Mouse (Mus musculus): ENCODE results near the gene Serpina3f. TPM values are rescaled to one million over a fixed set of nuclear protein-coding genes. Genes with fewer than 3 reads are reported as not detected.
"Not testable (repeated sequence)": the region's sequence is repeated elsewhere in the genome, so short reads cannot be mapped to it uniquely, and the experiment has no call there.

Serpina3f gene
- total RNA-seq (2014; fragmentation: Nextera tagmentation), result 0.82 and 1.6 TPM in 2 replicates
- total RNA-seq (2017), result 0.11 and 1.9 TPM in 2 replicates

DNA sequence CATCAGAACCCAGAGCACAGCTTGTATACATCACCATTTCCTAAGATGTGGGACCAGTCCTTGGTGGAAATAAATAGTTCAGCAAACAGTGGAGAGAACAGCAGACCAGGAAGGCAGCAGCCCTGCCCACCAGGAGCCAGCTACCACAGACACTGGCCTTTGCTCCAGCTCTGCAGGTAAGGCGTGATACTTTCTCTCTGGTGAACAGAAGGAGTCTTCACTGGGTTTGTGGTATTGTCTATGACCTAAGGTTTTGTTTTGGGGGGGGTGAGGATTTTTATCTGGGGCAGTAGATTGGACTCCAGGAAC lies at the start of gene Serpina3f:
TSS of gene Serpina3f (plus strand) at position 100 of the 309 bp plus-strand sequence.
- ATAC-seq (replicated peaks; ENCODE audit: low FRiP score, low TSS enrichment, poor library complexity, severe bottlenecking), result no peak

- ATAC-seq (replicated peaks; ENCODE audit: low FRiP score, low TSS enrichment, poor library complexity, severe bottlenecking), result no peak
Measured at GRCm38 (mm10) chr12:104174747-104175146, 39.6 kb upstream of the Serpina3f start.

DNA sequence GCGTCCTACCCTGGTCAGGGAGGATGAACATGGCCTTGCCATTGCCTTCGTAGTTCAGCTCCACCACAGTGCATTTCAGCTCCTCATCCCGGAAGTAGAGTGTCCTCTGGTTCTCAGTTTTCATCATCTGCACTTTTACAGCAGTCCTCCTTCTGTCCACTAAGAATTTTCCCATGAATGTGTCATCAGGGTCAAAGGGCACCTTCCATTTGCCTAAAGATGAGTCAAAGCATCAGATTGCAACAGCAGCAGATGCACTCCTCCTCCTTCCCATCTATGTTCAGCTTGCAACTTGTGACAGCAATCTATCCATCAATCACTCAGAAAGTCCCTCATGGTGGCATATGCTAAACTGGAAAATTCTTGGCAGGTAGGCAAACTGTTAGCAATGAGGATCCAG lies 38.7 kb upstream of the Serpina3f start:
- no peak for ATAC-seq (replicated peaks; ENCODE audit: low FRiP score, low TSS enrichment, poor library complexity, severe bottlenecking)

GRCm38 (mm10) chr12:104178577-104178976 lies 35.8 kb upstream of the Serpina3f start:
- ATAC-seq (replicated peaks; ENCODE audit: low FRiP score, low TSS enrichment, poor library complexity, severe bottlenecking), result no peak

- no peak for ATAC-seq (replicated peaks; ENCODE audit: low FRiP score, low TSS enrichment, poor library complexity, severe bottlenecking)
Measured at GRCm38 (mm10) chr12:104178987-104179386, 35.4 kb upstream of the Serpina3f start.

GRCm38 (mm10) chr12:104185046-104185445 lies 29.3 kb upstream of the Serpina3f start:
- no peak for ATAC-seq (replicated peaks; ENCODE audit: low FRiP score, low TSS enrichment, poor library complexity, severe bottlenecking)

DNA sequence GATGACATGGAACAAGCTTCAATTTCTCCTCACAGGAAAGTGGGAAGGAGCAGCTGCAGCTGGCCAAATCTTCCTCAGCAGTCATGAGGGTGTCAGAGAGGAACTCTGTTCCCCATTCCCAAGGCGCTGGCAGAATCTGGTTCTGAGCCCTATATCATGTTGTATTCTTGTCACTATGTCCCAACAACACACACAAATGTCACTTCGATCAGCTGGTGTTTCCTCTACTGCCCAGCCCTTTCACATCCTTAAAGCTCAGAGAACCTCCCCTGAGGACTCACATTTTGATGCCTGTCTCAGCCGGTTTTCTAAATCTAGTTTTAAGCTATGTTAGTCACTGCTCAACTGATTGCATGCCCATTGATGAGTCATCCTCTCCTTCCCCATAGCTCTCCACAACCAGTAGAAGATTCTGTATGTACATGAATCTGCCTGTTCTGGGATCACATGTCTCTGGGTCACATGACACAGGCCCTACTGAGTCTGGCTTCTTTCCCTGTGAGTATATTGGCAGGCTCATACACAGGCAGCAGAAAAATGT lies 28.2 kb upstream of the Serpina3f start:
- ATAC-seq (replicated peaks; ENCODE audit: low FRiP score, low TSS enrichment, poor library complexity, severe bottlenecking), result no peak

DNA sequence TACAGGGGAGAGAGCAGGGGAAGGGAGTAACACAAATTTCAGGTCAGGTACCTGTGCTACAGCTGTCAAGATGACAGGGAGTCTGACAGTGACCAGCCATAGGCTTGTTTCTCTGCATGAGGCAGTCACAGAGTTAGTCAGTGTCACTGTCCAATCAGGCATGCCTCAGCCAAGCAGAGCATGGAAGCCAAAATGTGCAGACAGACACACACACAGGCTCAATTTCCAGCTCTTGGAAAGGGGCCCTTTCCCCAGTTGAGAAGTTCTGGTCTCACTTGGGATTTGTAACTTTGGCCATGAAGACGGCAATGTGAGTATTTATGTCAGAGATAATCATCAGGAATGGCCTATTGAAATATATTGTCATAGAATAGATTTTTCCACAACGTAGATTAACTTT lies 25.1 kb upstream of the Serpina3f start:
- ATAC-seq (replicated peaks; ENCODE audit: low FRiP score, low TSS enrichment, poor library complexity, severe bottlenecking), result no peak

GRCm38 (mm10) chr12:104190852-104191251 lies 23.5 kb upstream of the Serpina3f start:
- ATAC-seq (replicated peaks; ENCODE audit: low FRiP score, low TSS enrichment, poor library complexity, severe bottlenecking), result no peak

DNA sequence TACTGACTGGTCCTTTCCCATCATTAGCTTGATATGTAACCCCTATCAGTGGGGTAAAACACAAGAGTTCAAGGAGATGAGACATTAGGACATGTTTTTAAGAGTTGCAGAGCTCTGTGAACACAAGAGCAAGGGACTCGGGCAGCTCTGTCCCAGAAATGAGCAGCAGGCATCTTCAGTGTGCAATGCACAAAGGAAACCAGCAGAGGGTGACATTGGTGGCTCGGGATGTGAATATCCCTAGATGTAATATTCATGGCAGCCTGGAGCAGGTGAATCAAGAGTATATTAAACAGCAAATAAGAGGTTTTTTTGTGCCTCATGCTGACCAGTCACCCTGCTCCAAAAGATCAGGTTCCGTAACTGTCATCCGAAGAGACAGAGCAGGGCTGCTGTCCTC lies 5.2 kb upstream of the Serpina3f start:
- no peak for ATAC-seq (replicated peaks; ENCODE audit: low FRiP score, low TSS enrichment, poor library complexity, severe bottlenecking)

DNA sequence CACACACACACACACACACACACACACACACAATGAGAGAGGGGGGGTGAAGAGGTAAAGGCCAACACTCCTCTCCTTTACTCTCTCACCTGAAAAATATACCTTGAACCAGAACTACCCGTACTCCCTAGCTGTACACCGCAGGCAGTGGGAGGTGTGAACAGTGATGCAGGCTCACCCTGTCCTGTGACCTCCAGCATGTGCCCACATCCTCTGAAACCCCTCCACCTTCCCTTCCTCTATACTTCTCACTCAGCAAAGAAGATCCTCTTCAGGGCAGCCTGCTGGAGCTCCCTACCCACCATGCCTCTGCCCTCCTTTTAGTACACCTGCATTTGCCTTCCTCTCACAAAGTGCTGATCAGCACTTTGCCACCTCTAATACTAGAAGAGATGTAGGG lies 4.5 kb upstream of the Serpina3f start:
- no peak for ATAC-seq (replicated peaks; ENCODE audit: low FRiP score, low TSS enrichment, poor library complexity, severe bottlenecking)

GRCm38 (mm10) chr12:104213689-104214444 lies 477 bp upstream of the Serpina3f start:
- no peak for ATAC-seq (replicated peaks; ENCODE audit: low FRiP score, low TSS enrichment, poor library complexity, severe bottlenecking)

DNA sequence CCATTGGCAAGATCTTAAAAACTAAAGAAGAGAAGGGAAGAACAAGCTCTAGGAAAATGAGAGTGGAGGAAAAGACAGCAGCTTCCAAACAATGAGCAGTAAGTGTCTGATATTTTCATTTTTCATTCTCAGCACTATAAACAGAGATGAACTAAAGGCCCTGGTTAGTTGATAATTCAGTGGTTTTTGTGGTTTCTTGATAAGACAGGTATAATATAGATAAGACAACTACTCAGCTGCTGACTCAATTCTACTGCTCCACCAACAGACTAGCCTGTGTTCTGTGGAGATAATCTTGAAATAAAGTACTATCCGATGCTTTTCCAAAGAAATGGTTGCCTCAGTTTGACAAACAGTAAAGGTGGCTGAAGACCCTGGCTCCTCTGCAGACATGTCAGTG lies 905 bp downstream of the Serpina3f start:
- ATAC-seq (replicated peaks; ENCODE audit: low FRiP score, low TSS enrichment, poor library complexity, severe bottlenecking), result no peak

DNA sequence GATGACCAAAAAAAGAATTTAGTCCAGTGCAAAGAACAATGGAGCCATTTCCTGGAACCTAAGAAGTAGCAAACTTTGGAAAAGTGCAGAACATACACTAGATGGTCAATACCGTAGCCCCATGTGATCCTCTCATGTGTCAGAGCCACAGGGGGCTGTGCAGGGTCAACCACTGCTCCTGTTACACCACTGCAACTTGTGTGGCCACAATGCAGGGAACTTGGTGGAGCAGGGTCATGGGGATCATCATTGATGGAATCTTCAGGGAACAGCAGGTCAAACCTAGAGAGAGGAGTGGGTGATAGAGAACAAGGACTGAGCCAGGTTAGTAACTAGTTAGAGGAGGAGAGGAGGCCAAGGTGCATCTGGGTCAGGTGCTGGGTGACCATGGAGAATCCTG lies 7.3 kb downstream of the Serpina3f start:
- ATAC-seq (replicated peaks; ENCODE audit: low FRiP score, low TSS enrichment, poor library complexity, severe bottlenecking), result no peak

- no peak for ATAC-seq (replicated peaks; ENCODE audit: low FRiP score, low TSS enrichment, poor library complexity, severe bottlenecking)
Measured at GRCm38 (mm10) chr12:104223690-104224089, 9.3 kb downstream of the Serpina3f start.

GRCm38 (mm10) chr12:104224598-104225300 lies 10.4 kb downstream of the Serpina3f start:
- ATAC-seq (replicated peaks; ENCODE audit: low FRiP score, low TSS enrichment, poor library complexity, severe bottlenecking), result no peak

- no peak for ATAC-seq (replicated peaks; ENCODE audit: low FRiP score, low TSS enrichment, poor library complexity, severe bottlenecking)
Measured at GRCm38 (mm10) chr12:104230762-104231161, 16.4 kb downstream of the Serpina3f start.

DNA sequence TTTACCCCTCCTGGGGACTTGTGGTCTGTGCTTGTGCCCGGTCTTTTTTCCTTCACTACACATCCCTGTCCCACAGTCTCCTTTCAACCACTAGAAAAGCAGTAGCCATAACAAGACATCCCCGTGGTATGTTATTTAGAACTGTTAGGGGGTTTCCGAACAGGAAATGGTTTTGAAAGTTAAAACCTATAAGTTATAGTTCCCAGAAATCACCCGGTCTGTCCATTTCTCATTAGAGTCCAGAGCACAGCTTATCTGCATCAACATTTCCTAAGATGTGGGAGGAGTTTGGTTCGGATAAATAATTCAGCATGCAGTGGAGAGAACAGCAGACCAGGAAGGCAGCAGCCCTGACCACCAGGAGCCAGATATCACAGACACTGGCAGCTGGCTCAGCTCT lies 21.6 kb downstream of the Serpina3f start, which contains the start of gene Serpina3g:
TSS of gene Serpina3g (plus strand) at position 331 of the 400 bp plus-strand sequence.
- ATAC-seq (replicated peaks; ENCODE audit: low FRiP score, low TSS enrichment, poor library complexity, severe bottlenecking), result 0 out of 2 replicates have a peak, but pooled peaks have one; percentile 33

DNA sequence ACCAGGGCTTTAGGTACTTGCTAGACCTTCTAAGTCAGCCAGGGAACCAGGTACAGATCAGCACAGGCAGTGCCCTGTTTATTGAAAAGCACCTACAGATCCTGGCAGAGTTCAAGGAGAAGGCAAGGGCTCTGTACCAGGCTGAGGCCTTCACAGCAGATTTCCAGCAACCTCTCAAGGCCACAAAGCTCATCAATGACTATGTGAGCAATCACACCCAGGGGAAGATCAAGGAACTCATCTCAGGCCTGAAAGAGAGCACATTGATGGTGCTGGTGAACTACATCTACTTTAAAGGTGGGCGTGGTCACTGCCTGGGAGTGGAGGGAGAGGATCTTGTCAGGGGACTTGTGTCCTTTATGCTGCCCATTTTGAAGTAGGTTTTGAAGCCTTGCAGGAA lies 23.7 kb downstream of the Serpina3f start:
- not testable (repeated sequence) for ATAC-seq (replicated peaks; ENCODE audit: low FRiP score, low TSS enrichment, poor library complexity, severe bottlenecking)

GRCm38 (mm10) chr12:104243307-104243706 lies 29.0 kb downstream of the Serpina3f start:
- no peak for ATAC-seq (replicated peaks; ENCODE audit: low FRiP score, low TSS enrichment, poor library complexity, severe bottlenecking)

GRCm38 (mm10) chr12:104245092-104245491 lies 30.7 kb downstream of the Serpina3f start:
- ATAC-seq (replicated peaks; ENCODE audit: low FRiP score, low TSS enrichment, poor library complexity, severe bottlenecking), result no peak
